Mouse (Mus musculus) testis, adult 2 months (tissue): ENCODE data around the gene Fto. TPM values are rescaled to one million over a fixed set of nuclear protein-coding genes. Genes with fewer than 3 reads are reported as not detected.

ENCODE experiments used
- H3K27ac ChIP-seq: fragments of 200-500 bp; 2 replicates; pipeline ENCODE4 v1.5.1; 2012; ENCODE audit warnings: low read depth, low read length; ENCODE audit not compliant: control insufficient read depth, insufficient read depth
- H3K27me3 ChIP-seq: fragments of 200-500 bp; 2 replicates; pipeline ENCODE4 v1.6.1; 2012; ENCODE audit warnings: mild to moderate bottlenecking, low read length, moderate library complexity; ENCODE audit not compliant: control insufficient read depth, insufficient read depth
- H3K36me3 ChIP-seq: fragments of 200-500 bp; 2 replicates; pipeline ENCODE4 v1.6.1; 2012; ENCODE audit warnings: mild to moderate bottlenecking, low read length; ENCODE audit not compliant: control insufficient read depth, insufficient read depth
- H3K4me1 ChIP-seq: fragments of 200-500 bp; 2 replicates; pipeline ENCODE4 v1.6.1; 2012; ENCODE audit warnings: low read length; ENCODE audit not compliant: control insufficient read depth, insufficient read depth
- H3K4me3 ChIP-seq: fragments of 200-500 bp; 2 replicates; pipeline ENCODE4 v1.5.1; 2012; ENCODE audit warnings: low read depth, mild to moderate bottlenecking, low read length, moderate library complexity, mixed read lengths; ENCODE audit not compliant: control insufficient read depth
- CTCF ChIP-seq: fragments of 200-500 bp; IDR thresholded peaks from 2 replicates; pipeline ENCODE4 v1.5.1; 2012; ENCODE audit warnings: low read depth, mild to moderate bottlenecking, inconsistent platforms, low read length, moderate library complexity; ENCODE audit not compliant: control insufficient read depth, insufficient read depth, insufficient replicate concordance
- POLR2A ChIP-seq: fragments of 200-500 bp; IDR thresholded peaks from 2 replicates; pipeline ENCODE4 v1.6.1; 2012; ENCODE audit warnings: low read depth, mild to moderate bottlenecking, inconsistent platforms, low read length, moderate library complexity; ENCODE audit not compliant: control insufficient read depth
- polyA plus RNA-seq: library from polyadenylated mRNA; depleted of rRNA; stranded (reverse); fragments of >200 nt; gene quantifications from 2 replicates; pipeline ENCODE4 v1.2.3, GENCODE M21; 2012

Gene Fto
- polyA plus RNA-seq, 1 experiment, result 56.4 TPM

GRCm38 (mm10) chr8:91653561-91653960, 340.2 kb downstream of the Fto start:
- peaks cover 2% of the 10 kb centered on the region; the same call in 1 of the 2 replicates for H3K4me1 ChIP-seq
- H3K36me3 ChIP-seq, result no peaks in the 10 kb centered on the region
- no peak overlapping the region for H3K27ac ChIP-seq
- TF ChIP-seq CTCF (no peak), POLR2A (no peak)
- no peak overlapping the region for H3K4me3 ChIP-seq
- H3K27me3 ChIP-seq, result no peaks in the 10 kb centered on the region

- Histone ChIP-seq H3K36me3 (no peaks in the 10 kb centered on the region), H3K27me3 (no peaks in the 10 kb centered on the region), H3K4me3 (no peak overlapping the region), H3K27ac (no peak overlapping the region), H3K4me1 (peaks cover 2% of the 10 kb centered on the region; the same call in 1 of the 2 replicates)
- TF ChIP-seq POLR2A, result no peak
- no peak for TF ChIP-seq CTCF
These were observed 344.1 kb downstream of the Fto start for GRCm38 (mm10) chr8:91657381-91657780.

- Histone ChIP-seq H3K4me1 (no peaks in the 10 kb centered on the region; the same call in 1 of the 2 replicates), H3K27me3 (no peaks in the 10 kb centered on the region)
These were observed 347.6 kb downstream of the Fto start for GRCm38 (mm10) chr8:91660879-91661278.

GRCm38 (mm10) chr8:91669461-91670071, 356.2 kb downstream of the Fto start:
- Histone ChIP-seq H3K4me3 (no peak overlapping the region), H3K36me3 (no peaks in the 10 kb centered on the region), H3K27ac (no peak overlapping the region), H3K27me3 (no peaks in the 10 kb centered on the region), H3K4me1 (no peaks in the 10 kb centered on the region)
- TF ChIP-seq CTCF (no peak), POLR2A (no peak)

More at GRCm38 (mm10) chr8:91660879-91661278, 347.6 kb downstream of the Fto start:
- TF ChIP-seq POLR2A, result no peak
- TF ChIP-seq CTCF, result no peak
- Histone ChIP-seq H3K36me3 (no peaks in the 10 kb centered on the region), H3K27ac (no peak overlapping the region), H3K4me3 (no peak overlapping the region)

GRCm38 (mm10) chr8:91676928-91677327, 363.6 kb downstream of the Fto start:
- TF ChIP-seq CTCF (no peak), POLR2A (no peak)
- Histone ChIP-seq H3K36me3 (no peaks in the 10 kb centered on the region), H3K27ac (no peak overlapping the region), H3K4me3 (no peak overlapping the region), H3K27me3 (no peaks in the 10 kb centered on the region), H3K4me1 (no peaks in the 10 kb centered on the region)

- TF ChIP-seq CTCF (no peak), POLR2A (no peak)
- no peaks in the 10 kb centered on the region for H3K36me3 ChIP-seq
- H3K4me3 ChIP-seq, result no peak overlapping the region
- H3K27ac ChIP-seq, result no peak overlapping the region
- H3K4me1 ChIP-seq, result no peaks in the 10 kb centered on the region
- no peaks in the 10 kb centered on the region for H3K27me3 ChIP-seq
These were observed 366.1 kb downstream of the Fto start for GRCm38 (mm10) chr8:91679451-91679850.

GRCm38 (mm10) chr8:91680125-91680524, 366.8 kb downstream of the Fto start:
- H3K4me3 ChIP-seq, result no peak overlapping the region
- no peaks in the 10 kb centered on the region for H3K27me3 ChIP-seq
- H3K4me1 ChIP-seq, result no peaks in the 10 kb centered on the region
- TF ChIP-seq CTCF (no peak), POLR2A (no peak)
- no peaks in the 10 kb centered on the region for H3K36me3 ChIP-seq
- H3K27ac ChIP-seq, result no peak overlapping the region

- Histone ChIP-seq H3K4me3 (no peak overlapping the region), H3K36me3 (no peaks in the 10 kb centered on the region), H3K27ac (no peak overlapping the region), H3K27me3 (no peaks in the 10 kb centered on the region), H3K4me1 (no peaks in the 10 kb centered on the region)
- no peak for TF ChIP-seq POLR2A
- no peak for TF ChIP-seq CTCF
These were observed 371.4 kb downstream of the Fto start for GRCm38 (mm10) chr8:91684596-91685317.
